Mouse (Mus musculus): ENCODE measurements around the gene Lcn12. TPM values are rescaled to one million over a fixed set of nuclear protein-coding genes. Genes with fewer than 3 reads are reported as not detected.
A peak's percentile ranks its signal among the peaks of the same experiment; 100 is the strongest.

Lcn12 gene
- polyA plus RNA-seq, 1 experiment: not detected

GRCm38 (mm10) chr2:25506964-25507363 lies 13.3 kb upstream of the Lcn12 start:
- Histone ChIP-seq H3K4me3 (ENCODE audit: insufficient read depth, low read length) (no peak overlapping the region), H3K4me1 (ENCODE audit: control insufficient read depth, insufficient read depth, low read length) (no peaks in the 10 kb centered on the region), H3K27ac (ENCODE audit: insufficient read depth, low read length) (no peak overlapping the region)
- TF ChIP-seq POLR2A (IDR thresholded peaks at IDR 0.05; ENCODE audit: low read depth, low read length) (no peak), CTCF (IDR thresholded peaks at IDR 0.05; ENCODE audit: borderline replicate concordance, insufficient read depth, low read length) (peak; percentile 25; the same call in 1 of the 2 replicates)

GRCm38 (mm10) chr2:25505860-25506259 lies 12.1 kb upstream of the Lcn12 start:
- TF ChIP-seq CTCF (IDR thresholded peaks at IDR 0.05; ENCODE audit: borderline replicate concordance, insufficient read depth, low read length): no peak
- TF ChIP-seq POLR2A (IDR thresholded peaks at IDR 0.05; ENCODE audit: low read depth, low read length): no peak
- no peak overlapping the region for H3K4me3 ChIP-seq (ENCODE audit: insufficient read depth, low read length)
- no peak overlapping the region for H3K27ac ChIP-seq (ENCODE audit: insufficient read depth, low read length)
- H3K4me1 ChIP-seq (ENCODE audit: control insufficient read depth, insufficient read depth, low read length): no peaks in the 10 kb centered on the region

- H3K4me3 ChIP-seq (ENCODE audit: insufficient read depth, low read length): no peak overlapping the region
- H3K27ac ChIP-seq (ENCODE audit: insufficient read depth, low read length): no peak overlapping the region
- H3K4me1 ChIP-seq (ENCODE audit: control insufficient read depth, insufficient read depth, low read length): no peaks in the 10 kb centered on the region
- TF ChIP-seq CTCF (IDR thresholded peaks at IDR 0.05; ENCODE audit: borderline replicate concordance, insufficient read depth, low read length): no peak
Observed at GRCm38 (mm10) chr2:25505000-25505399, 11.3 kb upstream of the Lcn12 start.

GRCm38 (mm10) chr2:25504538-25504937 lies 10.8 kb upstream of the Lcn12 start:
- Histone ChIP-seq H3K4me1 (ENCODE audit: control insufficient read depth, insufficient read depth, low read length) (no peaks in the 10 kb centered on the region), H3K4me3 (ENCODE audit: insufficient read depth, low read length) (no peak overlapping the region), H3K27ac (ENCODE audit: insufficient read depth, low read length) (no peak overlapping the region)
- no peak for TF ChIP-seq CTCF (IDR thresholded peaks at IDR 0.05; ENCODE audit: borderline replicate concordance, insufficient read depth, low read length)
- no peak for TF ChIP-seq POLR2A (IDR thresholded peaks at IDR 0.05; ENCODE audit: low read depth, low read length)

- H3K27ac ChIP-seq (ENCODE audit: insufficient read depth, low read length): no peak overlapping the region
- no peak overlapping the region for H3K4me3 ChIP-seq (ENCODE audit: insufficient read depth, low read length)
- TF ChIP-seq POLR2A (IDR thresholded peaks at IDR 0.05; ENCODE audit: low read depth, low read length): no peak
- no peak for TF ChIP-seq CTCF (IDR thresholded peaks at IDR 0.05; ENCODE audit: borderline replicate concordance, insufficient read depth, low read length)
- no peaks in the 10 kb centered on the region for H3K4me1 ChIP-seq (ENCODE audit: control insufficient read depth, insufficient read depth, low read length)
Observed at GRCm38 (mm10) chr2:25502726-25503125, 9.0 kb upstream of the Lcn12 start.

GRCm38 (mm10) chr2:25501593-25502486 lies 8.1 kb upstream of the Lcn12 start, which contains the start of gene C8g:
TSS of gene C8g (minus strand) at chr2:25501719.
- peak within 1 kb of the TSS; percentile 6; the same call in 1 of the 2 replicates for H3K27ac ChIP-seq (ENCODE audit: insufficient read depth, low read length)

GRCm38 (mm10) chr2:25500576-25501405 lies 7.1 kb upstream of the Lcn12 start, which contains the start of gene Fbxw5:
TSS of gene Fbxw5 (plus strand) at chr2:25500750.
- TF ChIP-seq POLR2A (IDR thresholded peaks at IDR 0.05; ENCODE audit: low read depth, low read length) (peak; percentile 78), CTCF (IDR thresholded peaks at IDR 0.05; ENCODE audit: borderline replicate concordance, insufficient read depth, low read length) (no peak)
- Histone ChIP-seq H3K4me1 (ENCODE audit: control insufficient read depth, insufficient read depth, low read length) (no peaks in the 10 kb centered on the region), H3K27ac (ENCODE audit: insufficient read depth, low read length) (peak within 1 kb of the TSS; percentile 6; the same call in 1 of the 2 replicates), H3K4me3 (ENCODE audit: insufficient read depth, low read length) (peak within 1 kb of the TSS; percentile 80)

More at GRCm38 (mm10) chr2:25501593-25502486, 8.1 kb upstream of the Lcn12 start, which contains the start of gene C8g:
- TF ChIP-seq POLR2A (IDR thresholded peaks at IDR 0.05; ENCODE audit: low read depth, low read length): no peak
- TF ChIP-seq CTCF (IDR thresholded peaks at IDR 0.05; ENCODE audit: borderline replicate concordance, insufficient read depth, low read length): no peak
- no peaks in the 10 kb centered on the region for H3K4me1 ChIP-seq (ENCODE audit: control insufficient read depth, insufficient read depth, low read length)
- peak within 1 kb of the TSS; percentile 80 for H3K4me3 ChIP-seq (ENCODE audit: insufficient read depth, low read length)

GRCm38 (mm10) chr2:25500071-25500575 lies 6.4 kb upstream of the Lcn12 start:
- H3K27ac ChIP-seq (ENCODE audit: insufficient read depth, low read length): no peak overlapping the region
- H3K4me1 ChIP-seq (ENCODE audit: control insufficient read depth, insufficient read depth, low read length): no peaks in the 10 kb centered on the region
- no peak; the same call in 1 of the 2 replicates for TF ChIP-seq POLR2A (IDR thresholded peaks at IDR 0.05; ENCODE audit: low read depth, low read length)
- TF ChIP-seq CTCF (IDR thresholded peaks at IDR 0.05; ENCODE audit: borderline replicate concordance, insufficient read depth, low read length): no peak
- H3K4me3 ChIP-seq (ENCODE audit: insufficient read depth, low read length): no peak overlapping the region

Measured in embryonic fibroblast, embryonic 13.5 days (primary cell).